Mouse (Mus musculus) testis, adult 2 months (tissue): ENCODE results near the gene Olfr384. TPM values are rescaled to one million over a fixed set of nuclear protein-coding genes. Genes with fewer than 3 reads are reported as not detected.
"Not testable (repeated sequence)": the region's sequence is repeated elsewhere in the genome, so short reads cannot be mapped to it uniquely, and the experiment has no call there.

ENCODE experiments used
- H3K27ac ChIP-seq: fragments of 200-500 bp; 2 replicates; pipeline ENCODE4 v1.5.1; 2012; ENCODE audit warnings: low read depth, low read length; ENCODE audit not compliant: control insufficient read depth, insufficient read depth
- H3K27me3 ChIP-seq: fragments of 200-500 bp; 2 replicates; pipeline ENCODE4 v1.6.1; 2012; ENCODE audit warnings: mild to moderate bottlenecking, low read length, moderate library complexity; ENCODE audit not compliant: control insufficient read depth, insufficient read depth
- H3K36me3 ChIP-seq: fragments of 200-500 bp; 2 replicates; pipeline ENCODE4 v1.6.1; 2012; ENCODE audit warnings: mild to moderate bottlenecking, low read length; ENCODE audit not compliant: control insufficient read depth, insufficient read depth
- H3K4me1 ChIP-seq: fragments of 200-500 bp; 2 replicates; pipeline ENCODE4 v1.6.1; 2012; ENCODE audit warnings: low read length; ENCODE audit not compliant: control insufficient read depth, insufficient read depth
- H3K4me3 ChIP-seq: fragments of 200-500 bp; 2 replicates; pipeline ENCODE4 v1.5.1; 2012; ENCODE audit warnings: low read depth, mild to moderate bottlenecking, low read length, moderate library complexity, mixed read lengths; ENCODE audit not compliant: control insufficient read depth
- CTCF ChIP-seq: fragments of 200-500 bp; IDR thresholded peaks from 2 replicates; pipeline ENCODE4 v1.5.1; 2012; ENCODE audit warnings: low read depth, mild to moderate bottlenecking, inconsistent platforms, low read length, moderate library complexity; ENCODE audit not compliant: control insufficient read depth, insufficient read depth, insufficient replicate concordance
- POLR2A ChIP-seq: fragments of 200-500 bp; IDR thresholded peaks from 2 replicates; pipeline ENCODE4 v1.6.1; 2012; ENCODE audit warnings: low read depth, mild to moderate bottlenecking, inconsistent platforms, low read length, moderate library complexity; ENCODE audit not compliant: control insufficient read depth
- polyA plus RNA-seq: library from polyadenylated mRNA; depleted of rRNA; stranded (reverse); fragments of >200 nt; gene quantifications from 2 replicates; pipeline ENCODE4 v1.2.3, GENCODE M21; 2012; rRNA removed

The Olfr384 gene
- polyA plus RNA-seq, result not detected in 2 replicates

- H3K36me3 ChIP-seq, result no peaks in the 10 kb centered on the region
- no peak within 1 kb of the TSS for H3K27ac ChIP-seq
- no peaks in the 10 kb centered on the region for H3K4me1 ChIP-seq
- H3K27me3 ChIP-seq, result no peaks in the 10 kb centered on the region
- TF ChIP-seq CTCF, result no peak
- no peak for TF ChIP-seq POLR2A
- no peak within 1 kb of the TSS for H3K4me3 ChIP-seq
These were observed at the start of gene Olfr384 for GRCm38 (mm10) chr11:73598294-73598693. Olfr384 (plus strand) TSS chr11:73598594.

- TF ChIP-seq CTCF, result no peak
- no peak for TF ChIP-seq POLR2A
- no peak overlapping the region for H3K27ac ChIP-seq
- H3K36me3 ChIP-seq, result no peaks in the 10 kb centered on the region
- H3K4me1 ChIP-seq, result no peaks in the 10 kb centered on the region
- H3K27me3 ChIP-seq, result no peaks in the 10 kb centered on the region
- H3K4me3 ChIP-seq, result no peak overlapping the region
These were observed 18.5 kb upstream of the Olfr384 start for GRCm38 (mm10) chr11:73579871-73580270.

- H3K4me3 ChIP-seq, H3K27me3 ChIP-seq, H3K27ac ChIP-seq, H3K36me3 ChIP-seq, H3K4me1 ChIP-seq: not testable (repeated sequence)
These were observed 15.2 kb upstream of the Olfr384 start for GRCm38 (mm10) chr11:73583188-73583587.

- no peaks in the 10 kb centered on the region for H3K4me1 ChIP-seq
- TF ChIP-seq CTCF, result no peak
- TF ChIP-seq POLR2A, result no peak
- H3K27ac ChIP-seq, result no peak within 1 kb of the TSS
- H3K4me3 ChIP-seq, result no peak within 1 kb of the TSS
- no peaks in the 10 kb centered on the region for H3K36me3 ChIP-seq
- H3K27me3 ChIP-seq, result no peaks in the 10 kb centered on the region
These were observed 5.5 kb upstream of the Olfr384 start, which contains the start of gene Olfr385 for GRCm38 (mm10) chr11:73592908-73593307. Olfr385 (minus strand) TSS chr11:73593008.

Other genes with a start within 250 kb of the Olfr384 start
- 2.2 and 3.0 TPM in 2 replicates for gene Olfr20, start 247.8 kb upstream of the Olfr384 start, polyA plus RNA-seq
- 0.11 TPM in 1 of 2 replicates, not detected in the other for gene Olfr376, start 227.3 kb upstream of the Olfr384 start, polyA plus RNA-seq
- gene Olfr1, start 199.0 kb upstream of the Olfr384 start, polyA plus RNA-seq, result 0.12 TPM in 1 of 2 replicates, not detected in the other
- gene Olfr378, start 170.1 kb upstream of the Olfr384 start, polyA plus RNA-seq, result not detected in 2 replicates
- not detected in 2 replicates for gene Olfr380, start 141.1 kb upstream of the Olfr384 start, polyA plus RNA-seq
- not detected in 2 replicates for gene Olfr381, start 107.0 kb upstream of the Olfr384 start, polyA plus RNA-seq
- not detected in 2 replicates for gene Olfr382, start 81.4 kb upstream of the Olfr384 start, polyA plus RNA-seq
- gene Olfr385, start 5.6 kb upstream of the Olfr384 start, polyA plus RNA-seq, result not detected in 2 replicates
- 1.7 and 2.2 TPM in 2 replicates for gene Zfp735, start 90.2 kb downstream of the Olfr384 start, polyA plus RNA-seq
- not detected in 2 replicates for gene Olfr389, start 182.1 kb downstream of the Olfr384 start, polyA plus RNA-seq
- gene Olfr390, start 184.4 kb downstream of the Olfr384 start, polyA plus RNA-seq, result not detected in 2 replicates
- gene Olfr391-ps, start 204.5 kb downstream of the Olfr384 start, polyA plus RNA-seq, result not detected in 2 replicates
- not detected in 2 replicates for gene Olfr392, start 218.5 kb downstream of the Olfr384 start, polyA plus RNA-seq